Mouse (Mus musculus): ENCODE results near the gene Pcsk6.

DNA sequence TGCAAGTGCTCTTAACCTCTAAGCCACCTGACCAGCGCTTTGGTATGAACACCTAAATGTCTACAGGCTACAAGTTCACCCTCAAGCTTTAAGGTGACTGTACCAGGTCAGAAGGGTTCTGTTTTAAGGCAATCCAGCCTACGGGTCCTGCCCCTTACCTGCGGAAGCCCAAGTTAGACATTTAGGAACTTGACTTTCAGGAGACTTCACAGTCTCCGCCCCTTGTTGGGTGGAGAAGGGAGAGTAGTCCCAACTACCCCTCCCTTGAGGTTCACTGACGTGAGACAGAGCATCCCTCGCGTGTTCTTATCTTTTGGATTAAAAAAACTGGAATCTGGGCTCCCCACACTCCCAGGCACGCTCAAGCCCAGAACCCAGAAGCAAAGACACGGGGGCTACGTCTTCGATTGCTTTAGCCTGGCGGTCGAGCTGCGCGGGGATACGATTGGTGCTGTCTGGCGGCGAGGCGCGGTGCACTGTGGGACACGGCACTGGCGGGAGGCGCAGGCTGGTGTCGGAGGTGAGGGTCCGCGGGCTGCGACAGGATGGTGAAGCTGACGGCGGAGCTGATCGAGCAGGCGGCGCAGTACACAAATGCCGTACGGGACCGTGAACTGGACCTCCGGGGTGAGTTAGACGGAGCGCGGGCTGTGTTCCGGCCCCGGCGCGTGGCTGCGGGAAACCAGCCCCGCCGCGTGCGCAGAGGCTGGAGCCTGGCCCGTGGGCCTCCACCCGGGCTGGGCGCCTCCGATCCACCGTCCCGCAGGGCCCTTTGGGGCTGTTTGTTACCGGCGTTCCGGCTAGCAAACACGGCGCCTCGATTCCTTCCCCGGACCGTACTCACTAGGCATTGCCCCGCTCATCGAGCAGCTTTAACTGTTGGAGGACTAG lies 198.8 kb downstream of the Pcsk6 start:
- no peak for TF ChIP-seq TAL1 (IDR thresholded peaks at IDR 0.05; ENCODE audit: low read length)
- TF ChIP-seq GATA1 (IDR thresholded peaks at IDR 0.05; ENCODE audit: low read length), result no peak
